Mouse (Mus musculus): ENCODE data around the gene Npw.

Gene Npw

GRCm38 (mm10) chr17:24640581-24640980, 17.7 kb downstream of the Npw start:
- no peak for DNase-seq (ENCODE audit: low spot score)

GRCm38 (mm10) chr17:24640119-24640518, 18.1 kb downstream of the Npw start:
- no peak for DNase-seq (ENCODE audit: low spot score)

- DNase-seq (ENCODE audit: low spot score) = no peak
These were observed 18.7 kb downstream of the Npw start for GRCm38 (mm10) chr17:24639571-24639988.

- no peak for DNase-seq (ENCODE audit: low spot score)
These were observed 19.4 kb downstream of the Npw start for GRCm38 (mm10) chr17:24638840-24639239.

- no peak for DNase-seq (ENCODE audit: low spot score)
These were observed 20.0 kb downstream of the Npw start for GRCm38 (mm10) chr17:24638214-24638613.

GRCm38 (mm10) chr17:24636781-24637481, 21.3 kb downstream of the Npw start:
- no peak for DNase-seq (ENCODE audit: low spot score)

GRCm38 (mm10) chr17:24635694-24636093, 22.6 kb downstream of the Npw start:
- no peak for DNase-seq (ENCODE audit: low spot score)

GRCm38 (mm10) chr17:24635024-24635423, 23.2 kb downstream of the Npw start:
- DNase-seq (ENCODE audit: low spot score) = no peak

GRCm38 (mm10) chr17:24633831-24634230, 24.4 kb downstream of the Npw start:
- no peak for DNase-seq (ENCODE audit: low spot score)

- DNase-seq (ENCODE audit: low spot score) = no peak
These were observed 25.3 kb downstream of the Npw start for GRCm38 (mm10) chr17:24632813-24633449.

- DNase-seq (ENCODE audit: low spot score) = peak; percentile 83
These were observed 26.0 kb downstream of the Npw start, which contains the start of the genes Tsc2 and Nthl1 for GRCm38 (mm10) chr17:24632167-24632812. TSS of gene Tsc2 (minus strand) at chr17:24632630. TSS of gene Nthl1 (plus strand) at chr17:24632680.

- DNase-seq (ENCODE audit: low spot score) = peak; percentile 86
These were observed 28.2 kb downstream of the Npw start for GRCm38 (mm10) chr17:24630072-24630471.

GRCm38 (mm10) chr17:24628646-24629045, 29.6 kb downstream of the Npw start:
- DNase-seq (ENCODE audit: low spot score) = peak; percentile 86

GRCm38 (mm10) chr17:24625472-24625871, 32.8 kb downstream of the Npw start:
- no peak for DNase-seq (ENCODE audit: low spot score)

GRCm38 (mm10) chr17:24617561-24618194, 40.6 kb downstream of the Npw start:
- no peak for DNase-seq (ENCODE audit: low spot score)

GRCm38 (mm10) chr17:24610711-24611110, 47.5 kb downstream of the Npw start:
- DNase-seq (ENCODE audit: low spot score) = no peak

- DNase-seq (ENCODE audit: low spot score) = no peak
These were observed 49.4 kb downstream of the Npw start for GRCm38 (mm10) chr17:24608874-24609273.

GRCm38 (mm10) chr17:24608370-24608769, 49.9 kb downstream of the Npw start:
- no peak for DNase-seq (ENCODE audit: low spot score)

Data from layer of hippocampus, adult 11-12 months (tissue).